14 mouse cellular contexts compared by ENCODE assay signal in genomic region chr8:127145135-127145534, GRCm38 (mm10).
A peak's percentile ranks its signal among the peaks of the same experiment; 100 is the strongest.
DNase-seq lines count a peak whose midpoint lies in the region; ATAC-seq and TF ChIP-seq lines count a peak whose summit lies in the region.
"Had no signal": no experiment of that assay in that cellular context is flagged by ENCODE, and none has a peak within 500 bp of the region (broad histone marks: within the 10 kb centered on the region; RNA-seq: fewer than 3 reads in every experiment).

No protein-coding gene starts in this region.

- H3K36me3 ChIP-seq in liver, adult 2 months (ENCODE audit: control insufficient read depth, insufficient read depth, low read length) = no peaks in the 10 kb centered on the region
- no peaks in the 10 kb centered on the region for H3K36me3 ChIP-seq in embryonic facial prominence, embryonic 13.5 days
- H3K36me3 ChIP-seq: forebrain, embryonic 10.5 days; limb, embryonic 12.5 days had no signal

- peaks cover 52% of the 10 kb centered on the region for H3K79me2 ChIP-seq in liver, adult 2 months (ENCODE audit: control insufficient read depth, insufficient read depth, low read length)

- no peak overlapping the region for H3K9ac ChIP-seq in liver, adult 2 months (ENCODE audit: low read depth, low read length)
- H3K9ac ChIP-seq in embryonic facial prominence, embryonic 13.5 days = no peak overlapping the region
- H3K9ac ChIP-seq: limb, embryonic 12.5 days had no signal

- peaks cover 19% of the 10 kb centered on the region for H3K4me1 ChIP-seq in liver, adult 2 months (ENCODE audit: control insufficient read depth, insufficient read depth, low read length)
- peaks cover 41% of the 10 kb centered on the region for H3K4me1 ChIP-seq in embryonic facial prominence, embryonic 13.5 days

- H3K4me2 ChIP-seq in embryonic facial prominence, embryonic 13.5 days = no peak overlapping the region; the same call in 1 of the 2 replicates
- H3K4me2 ChIP-seq: limb, embryonic 12.5 days had no signal

- WGBS in liver, adult 2 months = 22% methylated on average over 4 of the region's 4 CpGs
- 41% methylated on average over 4 of the region's 4 CpGs for WGBS in embryonic facial prominence, embryonic 13.5 days

- peak; percentile 63 for ATAC-seq in common myeloid progenitor, adult 5-6 weeks (replicated peaks; ENCODE audit: low read depth, poor library complexity, severe bottlenecking)
- no peak for ATAC-seq in embryonic facial prominence, embryonic 13.5 days (ENCODE audit: insufficient number of reproducible peaks, insufficient read depth, low FRiP score, low TSS enrichment, low read depth)
- 0 out of 2 replicates have a peak, but pooled peaks have one; percentile 43 for ATAC-seq in megakaryocyte-erythroid progenitor cell, adult 5-6 weeks (replicated peaks; ENCODE audit: low FRiP score, low TSS enrichment, poor library complexity, severe bottlenecking)
- no peak for ATAC-seq in frontal cortex, adult (ENCODE audit: low TSS enrichment)
- ATAC-seq: CD4-positive, CD25-positive, alpha-beta regulatory T cell, adult 4 months; inflammation-experienced regulatory T-cells, adult 6 months had no signal

- H3K9me3 ChIP-seq in embryonic facial prominence, embryonic 13.5 days = no peaks in the 10 kb centered on the region
- H3K9me3 ChIP-seq: forebrain, embryonic 10.5 days; limb, embryonic 12.5 days had no signal

- H3K27me3 ChIP-seq in liver, adult 2 months (ENCODE audit: control insufficient read depth, insufficient read depth, low read length) = no peaks in the 10 kb centered on the region
- H3K27me3 ChIP-seq in embryonic facial prominence, embryonic 13.5 days = no peaks in the 10 kb centered on the region
- H3K27me3 ChIP-seq: limb, embryonic 12.5 days had no signal

- TF ChIP-seq CTCF in liver, adult 2 months (IDR thresholded peaks at IDR 0.05; ENCODE audit: low read depth, low read length) = peak; percentile 11; the same call in 1 of the 2 replicates

- H3K27ac ChIP-seq in liver, adult 2 months (replicated peaks; ENCODE audit: insufficient read depth, low read depth, low read length) = no peak overlapping the region
- H3K27ac ChIP-seq in embryonic facial prominence, embryonic 13.5 days = peak overlapping the region; percentile 62; the same call in 1 of the 2 replicates
- H3K27ac ChIP-seq: forebrain, embryonic 10.5 days; limb, embryonic 12.5 days had no signal

- H3K4me3 ChIP-seq in liver, adult 2 months (ENCODE audit: insufficient read depth, low read depth, low read length) = no peak overlapping the region
- H3K4me3 ChIP-seq in embryonic facial prominence, embryonic 13.5 days = no peak overlapping the region
- H3K4me3 ChIP-seq: forebrain, embryonic 10.5 days; limb, embryonic 12.5 days had no signal

- TF ChIP-seq POLR2A in liver, adult 2 months (IDR thresholded peaks at IDR 0.05; ENCODE audit: extremely low read depth, insufficient read depth, low read length) = no peak

- no peak for DNase-seq in liver, adult 2 months (ENCODE audit: extremely low read depth, low read depth, low spot score)
- DNase-seq in liver = no peak
- no peak for DNase-seq in urinary bladder, postnatal 25 days (ENCODE audit: low spot score)
- DNase-seq: adrenal gland, postnatal 25 days; heart, postnatal 36 days; kidney, postnatal 36 days had no signal

Comparison
In these comparisons a context has a peak if more than half of its experiments do, and no peak if none do; other contexts are left out.
1. ATAC-seq: peak in common myeloid progenitor, adult 5-6 weeks (single experiment) and megakaryocyte-erythroid progenitor cell, adult 5-6 weeks (single experiment); none in embryonic facial prominence, embryonic 13.5 days (single experiment) and frontal cortex, adult (single experiment).